Mouse (Mus musculus) intestine, embryonic 14.5 days (tissue): Measurements from ENCODE around the gene Narf. TPM values are rescaled to one million over a fixed set of nuclear protein-coding genes. Genes with fewer than 3 reads are reported as not detected.

Experiments
- ATAC-seq: fragments of 200-750 bp; cut with Nextera tagmentation; replicated peaks from 2 replicates; pipeline ENCODE4 v1.8.0; 2017; ENCODE audit warnings: low read depth, moderate number of reproducible peaks, moderate TSS enrichment, moderate library complexity; ENCODE audit not compliant: low FRiP score, low TSS enrichment
- DNase-seq: peaks from one replicate; pipeline ENCODE4 v3.0.0-alpha.2; 2018; ENCODE audit warnings: low spot score
- H3K27ac ChIP-seq: fragments of 300-500 bp; sonication (generic); 2 replicates; pipeline ENCODE4 v1.5.1; 2014; ENCODE audit warnings: low read depth, mild to moderate bottlenecking, control low read depth
- H3K27me3 ChIP-seq: fragments of 300-500 bp; sonication (generic); replicated peaks from 2 replicates; pipeline ENCODE4 v1.6.1; 2014; ENCODE audit warnings: low read length, control low read depth; ENCODE audit not compliant: control insufficient read depth, insufficient read depth
- H3K36me3 ChIP-seq: fragments of 300-500 bp; sonication (generic); 2 replicates; pipeline ENCODE4 v1.6.1; 2014; ENCODE audit warnings: low read length, control low read depth; ENCODE audit not compliant: control insufficient read depth, insufficient read depth
- H3K4me1 ChIP-seq: fragments of 300-500 bp; sonication (generic); replicated peaks from 2 replicates; pipeline ENCODE4 v1.6.1; 2014; ENCODE audit warnings: low read length, control low read depth, mixed read lengths; ENCODE audit not compliant: control insufficient read depth, insufficient read depth
- H3K4me2 ChIP-seq: fragments of 300-500 bp; sonication (generic); 2 replicates; pipeline ENCODE4 v1.6.1; 2014; ENCODE audit warnings: low read length
- H3K4me3 ChIP-seq: fragments of 300-500 bp; sonication (generic); 2 replicates; pipeline ENCODE4 v1.5.1; 2014; ENCODE audit warnings: low read depth, low read length, control low read depth, mixed read lengths
- H3K9ac ChIP-seq: fragments of 300-500 bp; sonication (generic); 2 replicates; pipeline ENCODE4 v1.6.1; 2014; ENCODE audit warnings: mild to moderate bottlenecking, low read length
- H3K9me3 ChIP-seq: fragments of 300-500 bp; sonication (generic); 2 replicates; pipeline ENCODE4 v1.6.1; 2016; ENCODE audit warnings: low read length, control low read depth; ENCODE audit not compliant: control insufficient read depth
- WGBS: fragments of 180-500 bp; shearing (Covaris S2); extraction: QIAGEN DNeasy Blood & Tissue Kit; methylation state at CpG from one replicate; pipeline ENCODE4 v1.1.7; 2014; 5-methylcytosine and 5-hydroxymethylcytosine counted together
- polyA plus RNA-seq: library from polyadenylated mRNA; unstranded; fragments of >200 nt; fragmentation: Nextera tagmentation; extraction: Ambion mirVana; gene quantifications from 2 replicates; pipeline ENCODE4 v1.2.1, GENCODE M21; 2014

Narf gene
- 41.1 and 45.2 TPM in 2 replicates for polyA plus RNA-seq

- H3K4me2 ChIP-seq, result peak within 1 kb of the TSS; percentile 62
- H3K4me1 ChIP-seq, result peaks cover 15% of the 10 kb centered on the region
- H3K27ac ChIP-seq, result peak within 1 kb of the TSS; percentile 99
- no peaks in the 10 kb centered on the region for H3K9me3 ChIP-seq
- peak within 1 kb of the TSS; percentile 73 for H3K4me3 ChIP-seq
- DNase-seq (peak; percentile 99), ATAC-seq (peak; percentile 100)
- peak within 1 kb of the TSS; percentile 72 for H3K9ac ChIP-seq
- under 1% methylated on average over 50 of the region's 50 CpGs for WGBS
- H3K36me3 ChIP-seq, result peaks cover 20% of the 10 kb centered on the region
- no peaks in the 10 kb centered on the region for H3K27me3 ChIP-seq
These were observed at the start of gene Narf for GRCm38 (mm10) chr11:121236564-121237344. Gene Narf, plus strand, starts transcription at chr11:121237253.

GRCm38 (mm10) chr11:121189681-121190080 lies 47.4 kb upstream of the Narf start:
- Histone ChIP-seq H3K4me2 (no peak overlapping the region), H3K4me1 (no peaks in the 10 kb centered on the region), H3K9ac (no peak overlapping the region), H3K27me3 (no peaks in the 10 kb centered on the region), H3K9me3 (no peaks in the 10 kb centered on the region), H3K4me3 (no peak overlapping the region), H3K27ac (no peak overlapping the region), H3K36me3 (no peaks in the 10 kb centered on the region; the same call in 1 of the 2 replicates)
- 88% methylated on average over 3 of the region's 3 CpGs for WGBS
- no peak for DNase-seq
- ATAC-seq, result no peak

DNA sequence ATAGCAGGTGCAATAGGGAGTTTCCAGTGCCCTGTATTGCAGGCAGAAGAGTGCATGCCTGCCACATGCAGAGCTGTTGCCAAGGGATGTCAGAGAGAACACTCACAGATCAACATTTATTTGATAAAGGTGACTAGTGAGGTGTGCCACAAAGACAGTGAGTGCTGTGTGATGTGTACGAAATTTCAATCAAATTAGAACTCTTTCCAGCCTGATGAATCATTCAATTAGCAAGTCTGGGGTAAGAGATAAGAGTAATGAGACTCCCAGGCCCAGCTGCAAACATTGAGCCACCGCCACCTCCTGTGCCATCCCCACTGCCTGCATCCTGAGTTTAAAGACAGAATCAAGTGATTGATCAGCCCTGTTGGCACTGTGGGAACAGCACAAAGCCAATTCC lies 44.3 kb upstream of the Narf start:
- no peak for ATAC-seq
- no peaks in the 10 kb centered on the region for H3K27me3 ChIP-seq
- 69% methylated on average over 2 of the region's 2 CpGs for WGBS
- no peaks in the 10 kb centered on the region; the same call in none of the 2 replicates for H3K36me3 ChIP-seq
- no peak overlapping the region for H3K9ac ChIP-seq
- H3K4me3 ChIP-seq, result no peak overlapping the region
- H3K4me1 ChIP-seq, result no peaks in the 10 kb centered on the region
- DNase-seq, result no peak
- H3K4me2 ChIP-seq, result no peak overlapping the region
- no peak overlapping the region for H3K27ac ChIP-seq
- no peaks in the 10 kb centered on the region for H3K9me3 ChIP-seq

- H3K27ac ChIP-seq, result no peak overlapping the region
- ATAC-seq, result no peak
- 79% methylated on average over 3 of the region's 3 CpGs for WGBS
These were observed 43.6 kb upstream of the Narf start for GRCm38 (mm10) chr11:121193415-121193814.

GRCm38 (mm10) chr11:121198622-121199021 lies 38.4 kb upstream of the Narf start:
- 0 out of 2 replicates have a peak, but pooled peaks cover 2% of the 10 kb centered on the region for H3K4me1 ChIP-seq
- no peaks in the 10 kb centered on the region for H3K27me3 ChIP-seq
- ATAC-seq (no peak), DNase-seq (no peak)
- no peak overlapping the region for H3K4me2 ChIP-seq
- 26% methylated on average over 2 of the region's 2 CpGs for WGBS
- no peaks in the 10 kb centered on the region for H3K9me3 ChIP-seq
- no peak overlapping the region for H3K4me3 ChIP-seq
- H3K9ac ChIP-seq, result no peak overlapping the region
- no peak overlapping the region for H3K27ac ChIP-seq
- peaks cover 4% of the 10 kb centered on the region; the same call in 1 of the 2 replicates for H3K36me3 ChIP-seq

More at GRCm38 (mm10) chr11:121193415-121193814, 43.6 kb upstream of the Narf start:
- no peaks in the 10 kb centered on the region for H3K27me3 ChIP-seq
- no peak overlapping the region for H3K4me3 ChIP-seq
- H3K9me3 ChIP-seq, result no peaks in the 10 kb centered on the region
- H3K4me1 ChIP-seq, result no peaks in the 10 kb centered on the region
- no peak for DNase-seq
- peaks cover 3% of the 10 kb centered on the region for H3K36me3 ChIP-seq
- H3K9ac ChIP-seq, result no peak overlapping the region
- H3K4me2 ChIP-seq, result no peak overlapping the region

DNA sequence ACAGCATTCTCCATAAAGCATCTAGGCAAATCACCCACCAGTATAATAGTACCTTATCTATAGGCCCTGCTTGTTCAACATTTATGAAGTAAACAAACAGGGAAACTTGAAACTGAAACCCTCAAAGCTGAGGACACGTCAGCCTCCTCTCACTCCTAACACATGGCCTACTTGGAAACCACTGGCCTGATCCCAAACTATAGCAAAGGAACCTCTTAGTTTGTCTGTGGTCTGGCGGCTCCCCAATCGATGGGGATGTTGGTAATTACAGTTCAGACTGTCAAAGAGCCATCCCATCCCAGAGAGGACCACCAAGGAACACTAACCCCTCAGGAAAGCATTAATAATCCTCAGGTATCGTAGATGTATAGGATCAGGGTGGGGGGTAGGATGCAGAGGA lies 37.2 kb upstream of the Narf start:
- no peak overlapping the region for H3K4me3 ChIP-seq
- H3K4me2 ChIP-seq, result no peak overlapping the region
- H3K9me3 ChIP-seq, result no peaks in the 10 kb centered on the region
- DNase-seq, result no peak
- H3K9ac ChIP-seq, result no peak overlapping the region
- H3K27me3 ChIP-seq, result no peaks in the 10 kb centered on the region
- 82% methylated on average over 4 of the region's 4 CpGs for WGBS
- H3K4me1 ChIP-seq, result 0 out of 2 replicates have a peak, but pooled peaks cover 7% of the 10 kb centered on the region
- peaks cover 4% of the 10 kb centered on the region; the same call in 1 of the 2 replicates for H3K36me3 ChIP-seq
- no peak overlapping the region for H3K27ac ChIP-seq
- no peak for ATAC-seq

DNA sequence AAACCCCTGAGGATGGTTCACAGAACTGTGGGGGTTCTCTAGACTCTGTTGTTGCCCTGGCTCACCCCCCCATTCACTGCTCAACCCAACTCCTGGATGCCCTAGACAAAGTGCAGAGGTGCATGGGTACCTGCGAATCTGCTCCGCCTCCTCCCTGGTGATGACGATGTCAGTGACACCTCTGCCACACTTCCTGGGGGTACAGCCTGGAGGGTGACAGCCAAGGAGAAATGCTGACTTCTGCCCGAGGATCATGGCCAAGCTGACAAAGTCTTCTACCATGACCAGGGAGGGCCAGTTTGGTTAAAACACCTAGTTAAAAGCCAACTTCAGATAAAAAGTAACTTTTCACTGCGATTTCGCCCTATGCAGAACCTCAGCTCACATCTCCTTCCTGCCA lies 36.3 kb upstream of the Narf start:
- no peak overlapping the region for H3K4me2 ChIP-seq
- 93% methylated on average over 6 of the region's 6 CpGs for WGBS
- peaks cover 4% of the 10 kb centered on the region; the same call in 1 of the 2 replicates for H3K36me3 ChIP-seq
- no peaks in the 10 kb centered on the region for H3K27me3 ChIP-seq
- no peak overlapping the region for H3K27ac ChIP-seq
- no peak for DNase-seq
- no peaks in the 10 kb centered on the region for H3K9me3 ChIP-seq
- no peak overlapping the region for H3K4me3 ChIP-seq
- ATAC-seq, result no peak
- H3K4me1 ChIP-seq, result peaks cover 12% of the 10 kb centered on the region; the same call in 1 of the 2 replicates
- H3K9ac ChIP-seq, result no peak overlapping the region

- no peak overlapping the region for H3K9ac ChIP-seq
- no peak overlapping the region for H3K4me3 ChIP-seq
- DNase-seq (no peak), ATAC-seq (no peak)
- H3K9me3 ChIP-seq, result no peaks in the 10 kb centered on the region
- H3K36me3 ChIP-seq, result 0 out of 2 replicates have a peak, but pooled peaks cover 4% of the 10 kb centered on the region
- H3K27ac ChIP-seq, result no peak overlapping the region
- WGBS, result 44% methylated on average over 11 of the region's 11 CpGs
- H3K27me3 ChIP-seq, result no peaks in the 10 kb centered on the region
- H3K4me1 ChIP-seq, result peaks cover 12% of the 10 kb centered on the region; the same call in 1 of the 2 replicates
- H3K4me2 ChIP-seq, result no peak overlapping the region
These were observed 35.4 kb upstream of the Narf start for GRCm38 (mm10) chr11:121201436-121202198.
